Mouse (Mus musculus): ENCODE results near the gene Kif27. TPM values are rescaled to one million over a fixed set of nuclear protein-coding genes. Genes with fewer than 3 reads are reported as not detected.
A peak's percentile ranks its signal among the peaks of the same experiment; 100 is the strongest.

The Kif27 gene
- total RNA-seq, 1 experiment from 2014 or later: not detected

- ATAC-seq (replicated peaks; ENCODE audit: low read depth, poor library complexity, severe bottlenecking): peak; percentile 90
These were observed 71.1 kb downstream of the Kif27 start for GRCm38 (mm10) chr13:58287822-58288221.

- ATAC-seq (replicated peaks; ENCODE audit: low read depth, poor library complexity, severe bottlenecking): no peak
These were observed 75.5 kb downstream of the Kif27 start for GRCm38 (mm10) chr13:58283466-58283865.

- ATAC-seq (replicated peaks; ENCODE audit: low read depth, poor library complexity, severe bottlenecking): no peak
These were observed 77.0 kb downstream of the Kif27 start for GRCm38 (mm10) chr13:58281936-58282335.

GRCm38 (mm10) chr13:58280528-58280927, 78.4 kb downstream of the Kif27 start:
- ATAC-seq (replicated peaks; ENCODE audit: low read depth, poor library complexity, severe bottlenecking): no peak

GRCm38 (mm10) chr13:58276256-58276655, 82.7 kb downstream of the Kif27 start:
- no peak for ATAC-seq (replicated peaks; ENCODE audit: low read depth, poor library complexity, severe bottlenecking)

- no peak for ATAC-seq (replicated peaks; ENCODE audit: low read depth, poor library complexity, severe bottlenecking)
These were observed 83.3 kb downstream of the Kif27 start, which contains the start of gene Gkap1 for GRCm38 (mm10) chr13:58275599-58275998. Gkap1 (minus strand) TSS chr13:58275699.

GRCm38 (mm10) chr13:58275076-58275475, 83.8 kb downstream of the Kif27 start:
- no peak for ATAC-seq (replicated peaks; ENCODE audit: low read depth, poor library complexity, severe bottlenecking)

- ATAC-seq (replicated peaks; ENCODE audit: low read depth, poor library complexity, severe bottlenecking): peak; percentile 77
These were observed 84.5 kb downstream of the Kif27 start for GRCm38 (mm10) chr13:58274259-58274991.

GRCm38 (mm10) chr13:58273411-58274258, 85.3 kb downstream of the Kif27 start:
- ATAC-seq (replicated peaks; ENCODE audit: low read depth, poor library complexity, severe bottlenecking): peak; percentile 51

GRCm38 (mm10) chr13:58266864-58267263, 92.1 kb downstream of the Kif27 start:
- no peak for ATAC-seq (replicated peaks; ENCODE audit: low read depth, poor library complexity, severe bottlenecking)

- ATAC-seq (replicated peaks; ENCODE audit: low read depth, poor library complexity, severe bottlenecking): no peak
These were observed 95.4 kb downstream of the Kif27 start for GRCm38 (mm10) chr13:58263546-58263945.

GRCm38 (mm10) chr13:58261674-58262073, 97.2 kb downstream of the Kif27 start:
- ATAC-seq (replicated peaks; ENCODE audit: low read depth, poor library complexity, severe bottlenecking): no peak

- no peak for ATAC-seq (replicated peaks; ENCODE audit: low read depth, poor library complexity, severe bottlenecking)
These were observed 105.7 kb downstream of the Kif27 start for GRCm38 (mm10) chr13:58253268-58253667.

- no peak for ATAC-seq (replicated peaks; ENCODE audit: low read depth, poor library complexity, severe bottlenecking)
These were observed 110.0 kb downstream of the Kif27 start for GRCm38 (mm10) chr13:58248957-58249356.

Other genes with a start within 250 kb of the Kif27 start
- 1.9 TPM in 2 replicates for gene Klhl3, start 245.5 kb downstream of the Kif27 start, total RNA-seq (2017)
- gene Hnrnpa0, start 230.6 kb downstream of the Kif27 start, total RNA-seq (2017): 87.6 and 121 TPM in 2 replicates
- gene Idnk, start 201.5 kb downstream of the Kif27 start, total RNA-seq (2017): 24.9 and 28.5 TPM in 2 replicates
- 70.7 and 76.1 TPM in 2 replicates for gene Ubqln1, start 143.5 kb downstream of the Kif27 start, total RNA-seq (2017)
- gene Gkap1, start 83.4 kb downstream of the Kif27 start, total RNA-seq (2017): 26.9 and 38.0 TPM in 2 replicates
- gene 2210016F16Rik, start 26.1 kb upstream of the Kif27 start, total RNA-seq (2017): 10.2 and 14.8 TPM in 2 replicates
- 22.6 and 31.9 TPM in 2 replicates for gene Rmi1, start 43.1 kb upstream of the Kif27 start, total RNA-seq (2017)
- 2,083 and 2,160 TPM in 2 replicates for gene Hnrnpk, start 44.2 kb upstream of the Kif27 start, total RNA-seq (2017)